Mouse (Mus musculus): ENCODE results near the gene Upf2. TPM values are rescaled to one million over a fixed set of nuclear protein-coding genes. Genes with fewer than 3 reads are reported as not detected.

The Upf2 gene
- polyA plus RNA-seq, 1 experiment from 2014 or later, result 14.8 TPM

GRCm38 (mm10) chr2:6020570-6020969 is 69.3 kb downstream of the Upf2 start:
- H3K4me1 ChIP-seq, result no peaks in the 10 kb centered on the region
- peaks cover 30% of the 10 kb centered on the region for H3K36me3 ChIP-seq
- H3K4me3 ChIP-seq, result no peak overlapping the region

GRCm38 (mm10) chr2:6042644-6043043 is 91.4 kb downstream of the Upf2 start:
- H3K4me3 ChIP-seq, result no peak overlapping the region
- 94% methylated on average over 1 of the region's 1 CpGs for WGBS
- no peak for ATAC-seq (ENCODE audit: insufficient number of reproducible peaks, insufficient read depth, low FRiP score, low TSS enrichment)
- H3K9me3 ChIP-seq, result no peaks in the 10 kb centered on the region
- peaks cover 28% of the 10 kb centered on the region for H3K36me3 ChIP-seq
- H3K9ac ChIP-seq, result no peak overlapping the region
- H3K27ac ChIP-seq, result no peak overlapping the region
- no peaks in the 10 kb centered on the region for H3K4me1 ChIP-seq
- H3K4me2 ChIP-seq (replicated peaks), result no peak overlapping the region
- no peaks in the 10 kb centered on the region for H3K27me3 ChIP-seq

More at GRCm38 (mm10) chr2:6020570-6020969, 69.3 kb downstream of the Upf2 start:
- H3K9me3 ChIP-seq, result no peaks in the 10 kb centered on the region
- no peak for ATAC-seq (ENCODE audit: insufficient number of reproducible peaks, insufficient read depth, low FRiP score, low TSS enrichment)
- H3K4me2 ChIP-seq (replicated peaks), result no peak overlapping the region
- H3K27me3 ChIP-seq, result no peaks in the 10 kb centered on the region
- H3K27ac ChIP-seq, result no peak overlapping the region
- no peak overlapping the region for H3K9ac ChIP-seq

- Histone ChIP-seq H3K9ac (no peak overlapping the region), H3K4me3 (no peak overlapping the region), H3K27me3 (no peaks in the 10 kb centered on the region), H3K9me3 (no peaks in the 10 kb centered on the region), H3K4me1 (no peaks in the 10 kb centered on the region), H3K4me2 (replicated peaks) (no peak overlapping the region), H3K27ac (no peak overlapping the region), H3K36me3 (peaks cover 48% of the 10 kb centered on the region)
- ATAC-seq (ENCODE audit: insufficient number of reproducible peaks, insufficient read depth, low FRiP score, low TSS enrichment), result no peak
- WGBS, result 66% methylated on average over 7 of the region's 7 CpGs
Observed at GRCm38 (mm10) chr2:6046796-6047195, 95.5 kb downstream of the Upf2 start.

GRCm38 (mm10) chr2:6048570-6048969 is 97.3 kb downstream of the Upf2 start:
- Histone ChIP-seq H3K4me2 (replicated peaks) (no peak overlapping the region), H3K36me3 (peaks cover 51% of the 10 kb centered on the region), H3K4me3 (no peak overlapping the region), H3K9ac (no peak overlapping the region), H3K9me3 (no peaks in the 10 kb centered on the region), H3K4me1 (no peaks in the 10 kb centered on the region), H3K27me3 (no peaks in the 10 kb centered on the region), H3K27ac (no peak overlapping the region)
- ATAC-seq (ENCODE audit: insufficient number of reproducible peaks, insufficient read depth, low FRiP score, low TSS enrichment), result no peak
- WGBS, result 69% methylated on average over 4 of the region's 4 CpGs

GRCm38 (mm10) chr2:6049018-6049417 is 97.7 kb downstream of the Upf2 start:
- Histone ChIP-seq H3K9ac (no peak overlapping the region), H3K4me3 (no peak overlapping the region), H3K4me1 (no peaks in the 10 kb centered on the region), H3K27me3 (no peaks in the 10 kb centered on the region), H3K27ac (no peak overlapping the region), H3K4me2 (replicated peaks) (no peak overlapping the region), H3K36me3 (peaks cover 48% of the 10 kb centered on the region), H3K9me3 (no peaks in the 10 kb centered on the region)
- WGBS, result 86% methylated on average over 3 of the region's 3 CpGs
- ATAC-seq (ENCODE audit: insufficient number of reproducible peaks, insufficient read depth, low FRiP score, low TSS enrichment), result no peak

GRCm38 (mm10) chr2:6055466-6055865 is 104.2 kb downstream of the Upf2 start:
- ATAC-seq (ENCODE audit: insufficient number of reproducible peaks, insufficient read depth, low FRiP score, low TSS enrichment), result no peak
- Histone ChIP-seq H3K4me2 (replicated peaks) (no peak overlapping the region), H3K9me3 (no peaks in the 10 kb centered on the region), H3K9ac (no peak overlapping the region), H3K27me3 (no peaks in the 10 kb centered on the region), H3K36me3 (peaks cover 36% of the 10 kb centered on the region), H3K4me3 (no peak overlapping the region), H3K4me1 (no peaks in the 10 kb centered on the region), H3K27ac (no peak overlapping the region)
- WGBS, result 92% methylated on average over 11 of the region's 11 CpGs

GRCm38 (mm10) chr2:6056518-6056917 is 105.2 kb downstream of the Upf2 start:
- WGBS, result 94% methylated on average over 3 of the region's 3 CpGs

GRCm38 (mm10) chr2:6059291-6059690 is 108.0 kb downstream of the Upf2 start:
- no peak for ATAC-seq (ENCODE audit: insufficient number of reproducible peaks, insufficient read depth, low FRiP score, low TSS enrichment)

More at GRCm38 (mm10) chr2:6056518-6056917, 105.2 kb downstream of the Upf2 start:
- Histone ChIP-seq H3K36me3 (peaks cover 26% of the 10 kb centered on the region), H3K27me3 (no peaks in the 10 kb centered on the region), H3K27ac (no peak overlapping the region), H3K4me3 (no peak overlapping the region), H3K4me1 (no peaks in the 10 kb centered on the region), H3K4me2 (replicated peaks) (no peak overlapping the region), H3K9ac (no peak overlapping the region), H3K9me3 (no peaks in the 10 kb centered on the region)
- ATAC-seq (ENCODE audit: insufficient number of reproducible peaks, insufficient read depth, low FRiP score, low TSS enrichment), result no peak

GRCm38 (mm10) chr2:6060071-6060804 is 109.0 kb downstream of the Upf2 start:
- Histone ChIP-seq H3K27ac (no peak overlapping the region), H3K9me3 (no peaks in the 10 kb centered on the region), H3K27me3 (no peaks in the 10 kb centered on the region), H3K36me3 (peaks cover 10% of the 10 kb centered on the region), H3K4me3 (no peak overlapping the region), H3K4me1 (no peaks in the 10 kb centered on the region), H3K9ac (no peak overlapping the region), H3K4me2 (replicated peaks) (no peak overlapping the region)
- no peak for ATAC-seq (ENCODE audit: insufficient number of reproducible peaks, insufficient read depth, low FRiP score, low TSS enrichment)
- 73% methylated on average over 10 of the region's 10 CpGs for WGBS

More at GRCm38 (mm10) chr2:6059291-6059690, 108.0 kb downstream of the Upf2 start:
- 87% methylated on average over 2 of the region's 2 CpGs for WGBS
- no peaks in the 10 kb centered on the region for H3K27me3 ChIP-seq
- no peaks in the 10 kb centered on the region for H3K9me3 ChIP-seq
- H3K4me2 ChIP-seq (replicated peaks), result no peak overlapping the region
- H3K36me3 ChIP-seq, result peaks cover 13% of the 10 kb centered on the region
- H3K9ac ChIP-seq, result no peak overlapping the region
- no peaks in the 10 kb centered on the region for H3K4me1 ChIP-seq
- no peak overlapping the region for H3K4me3 ChIP-seq
- H3K27ac ChIP-seq, result no peak overlapping the region

- no peak for ATAC-seq (ENCODE audit: insufficient number of reproducible peaks, insufficient read depth, low FRiP score, low TSS enrichment)
- no peaks in the 10 kb centered on the region for H3K36me3 ChIP-seq
- H3K9me3 ChIP-seq, result no peaks in the 10 kb centered on the region
- 89% methylated on average over 6 of the region's 6 CpGs for WGBS
- H3K4me2 ChIP-seq (replicated peaks), result no peak overlapping the region
- no peak overlapping the region for H3K9ac ChIP-seq
- H3K27me3 ChIP-seq, result no peaks in the 10 kb centered on the region
- no peak overlapping the region for H3K4me3 ChIP-seq
- 0 out of 2 replicates have a peak, but pooled peaks cover 2% of the 10 kb centered on the region for H3K4me1 ChIP-seq
- H3K27ac ChIP-seq, result no peak overlapping the region
Observed at GRCm38 (mm10) chr2:6067341-6067740, 116.1 kb downstream of the Upf2 start.

GRCm38 (mm10) chr2:6070925-6071324 is 119.7 kb downstream of the Upf2 start:
- Histone ChIP-seq H3K27me3 (no peaks in the 10 kb centered on the region), H3K4me1 (0 out of 2 replicates have a peak, but pooled peaks cover 8% of the 10 kb centered on the region), H3K9ac (no peak overlapping the region), H3K27ac (no peak overlapping the region), H3K9me3 (no peaks in the 10 kb centered on the region), H3K4me2 (replicated peaks) (no peak overlapping the region), H3K4me3 (no peak overlapping the region), H3K36me3 (no peaks in the 10 kb centered on the region)
- WGBS, result 41% methylated on average over 11 of the region's 11 CpGs
- no peak for ATAC-seq (ENCODE audit: insufficient number of reproducible peaks, insufficient read depth, low FRiP score, low TSS enrichment)

GRCm38 (mm10) chr2:6071598-6072440 is 120.5 kb downstream of the Upf2 start:
- no peak for ATAC-seq (ENCODE audit: insufficient number of reproducible peaks, insufficient read depth, low FRiP score, low TSS enrichment)
- Histone ChIP-seq H3K9ac (no peak overlapping the region), H3K36me3 (no peaks in the 10 kb centered on the region), H3K27ac (no peak overlapping the region), H3K4me3 (no peak overlapping the region), H3K9me3 (no peaks in the 10 kb centered on the region), H3K4me1 (0 out of 2 replicates have a peak, but pooled peaks cover 8% of the 10 kb centered on the region), H3K27me3 (no peaks in the 10 kb centered on the region), H3K4me2 (replicated peaks) (no peak overlapping the region)
- 53% methylated on average over 11 of the region's 11 CpGs for WGBS
